Mouse (Mus musculus) spleen, postnatal 36 days (tissue): ENCODE measurements around the gene 2310033P09Rik.
A peak's percentile ranks its signal among the peaks of the same experiment; 100 is the strongest.

Experiments
- DNase-seq, 2 experiments: peaks; one replicate each; pipeline ENCODE4 v3.0.0; 2022; ENCODE audit warnings: low spot score in 2 of 2, mixed read lengths in 1 of 2

2310033P09Rik gene

GRCm38 (mm10) chr11:59208153-59208831, at the start of gene 2310033P09Rik:
TSS of gene 2310033P09Rik (plus strand) at chr11:59208321.
- peak; percentile 93 to 96 for DNase-seq

- DNase-seq, result no peak
Measured at GRCm38 (mm10) chr11:59159099-59159498, 49.0 kb upstream of the 2310033P09Rik start.

- no peak for DNase-seq
Measured at GRCm38 (mm10) chr11:59159558-59159957, 48.6 kb upstream of the 2310033P09Rik start.

- DNase-seq, result no peak
Measured at GRCm38 (mm10) chr11:59161398-59161797, 46.7 kb upstream of the 2310033P09Rik start.

- DNase-seq, result no peak
Measured at GRCm38 (mm10) chr11:59162443-59163254, 45.5 kb upstream of the 2310033P09Rik start.

- peak; percentile 99 for DNase-seq
Measured at GRCm38 (mm10) chr11:59163255-59164236, 44.6 kb upstream of the 2310033P09Rik start, which contains the start of gene Iba57. TSS of gene Iba57 (minus strand) at chr11:59163739.

- peak; percentile 65 to 83 for DNase-seq
Measured at GRCm38 (mm10) chr11:59164384-59164783, 43.7 kb upstream of the 2310033P09Rik start.

GRCm38 (mm10) chr11:59165616-59166241, 42.4 kb upstream of the 2310033P09Rik start:
- DNase-seq, result peak in 1 of 2 experiments; percentile 35

- no peak for DNase-seq
Measured at GRCm38 (mm10) chr11:59169807-59170206, 38.3 kb upstream of the 2310033P09Rik start.

- no peak for DNase-seq
Measured at GRCm38 (mm10) chr11:59170549-59170948, 37.6 kb upstream of the 2310033P09Rik start.

- no peak for DNase-seq
Measured at GRCm38 (mm10) chr11:59174189-59174838, 33.8 kb upstream of the 2310033P09Rik start.

GRCm38 (mm10) chr11:59176475-59176874, 31.6 kb upstream of the 2310033P09Rik start:
- DNase-seq, result no peak

GRCm38 (mm10) chr11:59176921-59177320, 31.2 kb upstream of the 2310033P09Rik start:
- DNase-seq, result no peak

GRCm38 (mm10) chr11:59182864-59183331, 25.2 kb upstream of the 2310033P09Rik start, which contains the start of gene Gjc2:
TSS of gene Gjc2 (minus strand) at chr11:59183213.
- DNase-seq, result no peak

- DNase-seq, result peak; percentile 38 to 56
Measured at GRCm38 (mm10) chr11:59183821-59184220, 24.3 kb upstream of the 2310033P09Rik start.

GRCm38 (mm10) chr11:59185490-59185889, 22.6 kb upstream of the 2310033P09Rik start:
- no peak for DNase-seq

GRCm38 (mm10) chr11:59187706-59188105, 20.4 kb upstream of the 2310033P09Rik start:
- no peak for DNase-seq

GRCm38 (mm10) chr11:59191231-59192058, 16.7 kb upstream of the 2310033P09Rik start:
- DNase-seq, result peak; percentile 93

- no peak for DNase-seq
Measured at GRCm38 (mm10) chr11:59192059-59192386, 16.1 kb upstream of the 2310033P09Rik start, which contains the start of gene Guk1. TSS of gene Guk1 (minus strand) at chr11:59192212.
